Mouse (Mus musculus) left cerebral cortex, postnatal 14 days (tissue): ENCODE data around the gene Gps2. TPM values are rescaled to one million over a fixed set of nuclear protein-coding genes. Genes with fewer than 3 reads are reported as not detected.

Source experiments
- DNase-seq, 2 experiments: peaks; one replicate each; pipeline ENCODE4 v3.0.0; 2021 to 2022; ENCODE audit warnings: low spot score in 2 of 2, mixed read lengths in 1 of 2
- intact Hi-C: fragments of 180-260 bp; cut with DNase I; formaldehyde crosslinking; loops from one replicate; pipeline ENCODE4 v1.15.1; 2025
- total RNA-seq, 2 experiments: library from RNA; stranded (reverse); gene quantifications; 2 replicates each; pipeline ENCODE4 v1.2.3; 2021

Gene Gps2
- total RNA-seq, 2 experiments from 2014 or later = 24.9 to 26.0 TPM

- intact Hi-C loops = loop anchor here (5.0 kb wide), 1 partner anchor 281 kb away; the partner anchor contains the start of gene Slc16a11
- no peak for DNase-seq
Measured at GRCm38 (mm10) chr11:69930967-69931537, 17.4 kb downstream of the Gps2 start.

- intact Hi-C loops = loop anchor here (5.0 kb wide), 1 partner anchor 281 kb away; the partner anchor contains the start of gene Slc16a11
Measured at GRCm38 (mm10) chr11:69931769-69932168, 18.1 kb downstream of the Gps2 start.

GRCm38 (mm10) chr11:69932254-69932653 is 18.6 kb downstream of the Gps2 start:
- intact Hi-C loops = loop anchor here (5.0 kb wide), 1 partner anchor 280 kb away; the partner anchor contains the start of gene Slc16a11
- DNase-seq = no peak

More at GRCm38 (mm10) chr11:69931769-69932168, 18.1 kb downstream of the Gps2 start:
- DNase-seq = no peak

GRCm38 (mm10) chr11:69933066-69933465 is 19.4 kb downstream of the Gps2 start:
- no peak for DNase-seq
- intact Hi-C loops = loop anchor here (5.0 kb wide), 1 partner anchor 279 kb away; the partner anchor contains the start of gene Slc16a11

DNA sequence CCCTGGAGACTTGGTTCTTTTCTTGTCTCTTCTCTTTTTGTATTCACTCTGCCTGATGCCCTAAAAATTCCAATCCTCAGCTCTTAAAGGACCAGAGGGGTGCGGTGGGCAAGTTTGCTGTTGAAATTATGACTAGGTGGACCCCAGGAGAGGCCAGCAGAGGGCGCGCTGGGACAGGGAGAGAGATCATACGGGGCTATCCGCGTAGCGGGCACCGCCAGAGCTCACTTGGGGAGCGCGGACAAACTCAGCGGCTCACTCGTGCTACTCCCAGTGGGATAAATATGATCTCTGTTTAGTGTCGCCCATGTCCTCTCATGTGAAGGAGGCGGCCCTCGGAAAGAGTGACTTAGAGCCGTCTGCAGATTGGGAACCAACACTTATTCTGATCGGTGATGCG is 20.5 kb downstream of the Gps2 start:
- intact Hi-C loops = loop anchor here (2.0 to 5.0 kb wide), 2 partner anchors 15 to 278 kb away; partner anchors contain the start of genes Slc16a11 and Slc2a4
- peak; percentile 88 to 91 for DNase-seq

GRCm38 (mm10) chr11:69934681-69935080 is 21.0 kb downstream of the Gps2 start:
- intact Hi-C loops = loop anchor here (2.0 to 5.0 kb wide), 2 partner anchors 14 to 278 kb away; partner anchors contain the start of genes Slc16a11 and Slc2a4
- no peak for DNase-seq

DNA sequence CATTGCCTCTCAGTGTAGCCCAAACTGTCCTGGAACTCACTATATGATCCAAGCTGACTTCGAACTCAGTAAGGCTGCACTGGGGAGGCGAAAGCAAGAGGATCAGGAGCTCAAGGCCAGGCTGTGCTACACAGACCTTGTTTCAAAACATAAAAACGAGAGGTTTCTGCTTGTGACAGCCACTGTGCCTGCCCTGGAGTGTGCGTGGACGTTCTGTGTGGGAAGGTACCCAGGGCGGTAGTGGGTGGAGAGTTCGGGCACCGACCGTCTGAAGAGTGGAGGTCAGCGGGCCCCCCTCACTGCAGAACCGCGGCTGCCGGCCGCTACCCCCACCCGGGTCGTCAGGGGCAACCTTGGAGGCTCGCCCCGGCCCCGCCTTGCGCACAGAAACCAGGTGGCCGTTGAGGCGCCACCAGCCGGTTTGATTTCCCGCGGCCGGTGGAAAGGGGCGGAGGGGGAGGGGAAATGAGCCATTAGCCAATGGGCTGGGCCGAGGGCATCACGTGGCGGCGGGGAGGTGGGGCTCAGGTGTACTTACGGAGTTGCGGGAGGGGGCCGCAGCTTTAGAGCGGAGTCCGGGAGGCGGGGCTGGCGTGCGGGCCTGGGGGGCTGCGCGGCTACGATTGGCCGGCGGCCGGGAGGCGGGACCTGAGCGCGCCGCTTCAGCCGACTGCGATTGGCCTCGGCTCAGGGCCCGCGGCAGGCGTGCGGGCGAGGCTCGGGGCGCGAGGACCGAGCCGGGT is 21.6 kb downstream of the Gps2 start, which contains the start of gene Ybx2:
Ybx2 (plus strand) TSS at position 660 of the 743 bp plus-strand sequence.
- intact Hi-C loops = loop anchor here (2.0 kb wide), 1 partner anchor 13 kb away; the partner anchor contains the start of gene Slc2a4
- peak; percentile 86 to 89 for DNase-seq

GRCm38 (mm10) chr11:69936156-69936555 is 22.5 kb downstream of the Gps2 start:
- DNase-seq = no peak
- intact Hi-C loops = no loop called here

- intact Hi-C loops = no loop called here
- no peak for DNase-seq
Measured at GRCm38 (mm10) chr11:69936714-69937347, 23.1 kb downstream of the Gps2 start.

GRCm38 (mm10) chr11:69937385-69937784 is 23.7 kb downstream of the Gps2 start:
- intact Hi-C loops = no loop called here
- no peak for DNase-seq

GRCm38 (mm10) chr11:69937834-69938233 is 24.1 kb downstream of the Gps2 start:
- DNase-seq = no peak
- intact Hi-C loops = no loop called here

DNA sequence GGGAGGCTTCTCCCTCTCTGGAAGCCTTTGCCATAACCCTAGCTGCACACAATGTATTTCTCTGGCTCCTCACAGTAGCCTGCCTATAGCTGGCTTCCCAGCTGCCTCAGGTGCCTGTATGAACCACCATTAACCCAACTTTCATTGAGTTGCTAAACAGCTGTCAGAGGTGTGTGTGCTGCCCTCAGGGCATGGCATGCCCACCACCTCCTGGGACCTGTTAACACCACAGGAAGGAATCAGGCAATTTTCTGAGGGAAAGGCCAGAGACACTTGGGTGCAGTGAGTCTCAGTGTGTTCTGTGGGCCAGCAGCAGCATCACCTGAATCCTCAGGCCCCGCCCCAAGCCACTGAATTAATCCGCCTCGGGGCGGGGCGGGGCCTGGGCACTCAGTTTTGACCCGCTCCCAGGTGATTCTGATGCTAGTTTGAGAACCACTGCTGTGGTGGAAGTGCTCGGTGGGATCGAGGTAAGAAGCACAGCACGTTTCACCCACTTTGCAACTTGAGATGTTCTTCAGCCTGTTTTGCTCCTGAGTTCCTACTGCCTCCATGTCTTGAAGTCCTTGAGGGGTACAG is 24.8 kb downstream of the Gps2 start:
- intact Hi-C loops = no loop called here
- no peak for DNase-seq

DNA sequence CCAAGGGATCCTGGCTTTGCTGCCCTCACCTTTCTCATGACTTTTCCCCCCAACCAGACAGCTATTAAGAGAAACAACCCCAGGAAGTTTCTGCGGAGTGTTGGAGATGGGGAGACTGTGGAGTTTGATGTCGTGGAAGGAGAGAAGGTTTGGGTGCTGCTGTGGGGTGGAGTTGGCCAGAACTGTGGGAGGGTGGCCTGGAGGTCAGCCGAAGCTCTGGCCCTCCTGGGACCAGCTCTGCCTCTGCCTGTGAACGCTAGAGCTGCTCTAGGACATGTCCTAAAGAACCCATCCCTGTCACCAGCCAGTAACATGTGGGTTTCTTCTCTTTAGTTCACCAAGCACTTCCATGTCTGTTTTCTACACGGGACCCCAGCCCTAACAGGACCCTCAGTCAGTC is 25.5 kb downstream of the Gps2 start:
- DNase-seq = no peak
- intact Hi-C loops = no loop called here

- intact Hi-C loops = no loop called here
- no peak for DNase-seq
Measured at GRCm38 (mm10) chr11:69939731-69940130, 26.0 kb downstream of the Gps2 start.

- DNase-seq = no peak
- intact Hi-C loops = no loop called here
Measured at GRCm38 (mm10) chr11:69940962-69941361, 27.3 kb downstream of the Gps2 start.

DNA sequence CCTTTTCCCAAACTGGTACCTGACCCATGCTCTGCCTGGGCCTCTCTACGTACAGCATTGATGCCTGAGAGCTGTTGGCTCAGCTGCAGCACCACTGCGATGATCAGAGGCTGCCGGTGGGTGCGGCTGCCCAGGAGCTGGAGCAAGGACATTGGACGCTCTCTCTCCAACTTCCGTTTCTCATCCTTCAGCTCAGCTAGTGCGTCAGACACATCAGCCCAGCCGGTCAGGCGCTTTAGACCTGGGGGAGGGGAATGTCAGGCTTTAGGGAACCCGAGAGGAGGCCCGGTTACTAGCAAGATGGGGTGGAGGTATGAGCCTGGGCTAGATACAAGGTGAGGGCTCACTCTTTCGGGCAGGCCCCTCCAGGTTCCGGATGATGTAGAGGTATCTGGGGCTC is 31.5 kb downstream of the Gps2 start:
- intact Hi-C loops = no loop called here
- no peak for DNase-seq

DNA sequence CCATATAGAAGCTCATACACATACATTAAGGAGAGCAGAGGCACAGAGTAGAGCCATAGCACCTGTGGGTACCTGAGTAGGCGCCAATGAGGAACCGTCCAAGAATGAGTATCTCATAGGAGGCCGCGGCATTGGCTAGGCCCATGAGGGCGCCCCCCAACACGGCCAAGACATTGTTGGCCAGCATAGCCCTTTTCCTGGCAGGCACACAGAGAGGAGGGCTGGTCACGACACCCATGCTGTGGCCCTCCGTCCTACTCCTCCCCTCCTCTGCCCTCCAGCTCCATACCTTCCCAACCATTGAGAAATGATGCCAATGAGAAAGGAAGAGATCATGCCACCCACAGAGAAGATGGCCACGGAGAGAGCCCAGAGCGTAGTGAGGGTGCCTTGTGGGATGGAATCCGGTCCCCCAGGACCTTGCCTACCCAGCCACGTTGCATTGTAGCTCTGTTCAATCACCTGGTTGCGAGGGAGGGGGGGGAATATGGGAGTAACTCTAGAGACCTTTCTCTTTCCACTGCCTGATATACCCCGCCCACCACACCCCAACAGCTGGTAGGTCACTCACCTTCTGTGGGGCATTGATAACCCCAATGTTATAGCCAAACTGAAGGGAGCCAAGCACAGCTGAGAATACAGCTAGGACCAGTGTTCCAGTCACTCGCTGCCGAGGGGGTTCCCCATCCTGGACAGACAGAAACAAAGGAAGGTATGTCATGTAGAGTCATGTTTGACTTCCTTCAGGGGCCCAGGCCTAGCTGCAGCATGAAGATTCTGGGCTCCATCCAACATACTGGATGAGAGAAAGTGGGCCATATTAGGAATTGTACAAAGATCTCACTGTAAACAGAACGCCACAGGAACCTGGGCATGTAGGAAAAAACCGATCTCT is 32.6 kb downstream of the Gps2 start:
- intact Hi-C loops = no loop called here
- DNase-seq = no peak

DNA sequence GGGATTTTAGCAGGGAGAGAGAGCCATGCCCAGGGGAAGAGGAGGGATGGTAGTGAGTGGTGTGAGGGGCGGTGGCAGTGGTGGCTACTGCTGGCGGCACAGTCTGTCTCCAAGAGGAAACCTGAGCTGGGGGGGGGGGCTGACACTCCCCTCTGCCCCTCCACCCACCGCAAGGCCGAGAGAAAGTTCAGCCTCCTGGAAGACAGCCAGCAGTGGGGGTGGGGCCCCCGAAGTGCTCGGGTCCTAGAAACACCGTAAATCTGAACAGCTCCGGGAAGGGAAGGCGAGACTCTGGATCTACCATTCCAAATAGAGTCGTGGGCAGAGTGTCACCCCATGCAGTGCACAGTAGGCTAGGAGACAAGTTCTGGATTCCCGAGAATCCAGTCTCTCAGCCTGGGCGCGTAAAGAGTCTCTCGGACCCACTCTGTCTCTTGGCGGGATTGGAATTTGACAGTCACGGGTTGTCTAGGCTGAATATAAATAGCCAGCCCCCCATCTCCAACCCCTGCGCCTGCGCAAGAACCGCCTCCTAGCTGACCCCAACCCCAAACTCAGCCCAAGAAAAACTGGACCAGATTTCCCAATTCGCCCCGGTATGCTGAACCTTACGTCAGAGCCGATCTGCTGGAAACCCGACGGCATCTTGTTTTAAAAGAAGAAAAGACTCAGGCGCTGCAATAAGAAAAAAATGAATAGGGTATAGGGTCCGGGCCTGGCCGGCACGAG is 33.8 kb downstream of the Gps2 start:
- no peak for DNase-seq
- intact Hi-C loops = loop anchor here (2.0 kb wide), 1 partner anchor 13 kb away; the partner anchor contains the start of gene Ybx2
